Mouse (Mus musculus) ovary, adult 10 weeks (tissue): ENCODE data around the gene Rpl23. TPM values are rescaled to one million over a fixed set of nuclear protein-coding genes. Genes with fewer than 3 reads are reported as not detected.

Experiments
- polyA plus RNA-seq: library from polyadenylated mRNA; stranded (reverse); fragments of 350-450 nt; fragmentation: Illumina TruSeq; extraction: RNeasy Lipid Tissue Mini Kit (QIAGEN cat#74804); gene quantifications from one replicate; pipeline ENCODE4 v1.2.3, GENCODE M21; 2014

Gene Rpl23
- 3,292 TPM for polyA plus RNA-seq

GRCm38 (mm10) chr11:97781832-97782563 lies at the start of gene Rpl23:
Gene Rpl23, minus strand, starts transcription at chr11:97782437.

GRCm38 (mm10) chr11:97798782-97799145 lies 16.5 kb upstream of the Rpl23 start, which contains the start of gene Lasp1:
Gene Lasp1, plus strand, starts transcription at chr11:97799000.

GRCm38 (mm10) chr11:97775808-97776496 lies 6.3 kb downstream of the Rpl23 start, which contains the start of gene 1700001P01Rik:
Gene 1700001P01Rik, minus strand, starts transcription at chr11:97775918.

GRCm38 (mm10) chr11:97766154-97766881 lies 15.9 kb downstream of the Rpl23 start, which contains the start of gene Cwc25:
Gene Cwc25, minus strand, starts transcription at chr11:97766556.

GRCm38 (mm10) chr11:97744063-97744717 lies 38.0 kb downstream of the Rpl23 start, which contains the start of gene Pip4k2b:
Gene Pip4k2b, minus strand, starts transcription at chr11:97744704.

Other genes with a start within 250 kb of the Rpl23 start
- 1.8 TPM for gene Srcin1, start 206.3 kb downstream of the Rpl23 start, polyA plus RNA-seq
- not detected for gene Epop, start 152.7 kb downstream of the Rpl23 start, polyA plus RNA-seq
- 6.6 TPM for gene Mllt6, start 119.0 kb downstream of the Rpl23 start, polyA plus RNA-seq
- gene Cisd3, start 96.6 kb downstream of the Rpl23 start, polyA plus RNA-seq: 3.4 TPM
- 5.4 TPM for gene Pcgf2, start 81.9 kb downstream of the Rpl23 start, polyA plus RNA-seq
- gene Psmb3, start 79.0 kb downstream of the Rpl23 start, polyA plus RNA-seq: 7.7 TPM
- gene Pip4k2b, start 37.7 kb downstream of the Rpl23 start, polyA plus RNA-seq: 16.4 TPM
- 17.0 TPM for gene Cwc25, start 15.9 kb downstream of the Rpl23 start, polyA plus RNA-seq
- not detected for gene 1700001P01Rik, start 6.5 kb downstream of the Rpl23 start, polyA plus RNA-seq
- 27.7 TPM for gene Lasp1, start 16.6 kb upstream of the Rpl23 start, polyA plus RNA-seq
- 12.8 TPM for gene B230217C12Rik, start 58.3 kb upstream of the Rpl23 start, polyA plus RNA-seq
- 3.1 TPM for gene Fbxo47, start 101.7 kb upstream of the Rpl23 start, polyA plus RNA-seq
- gene Plxdc1, start 204.0 kb upstream of the Rpl23 start, polyA plus RNA-seq: 0.20 TPM
- 1.7 TPM for gene Arl5c, start 213.7 kb upstream of the Rpl23 start, polyA plus RNA-seq
- 0.20 TPM for gene Cacnb1, start 240.6 kb upstream of the Rpl23 start, polyA plus RNA-seq
- 119 TPM for gene Rpl19, start 244.3 kb upstream of the Rpl23 start, polyA plus RNA-seq